Mouse (Mus musculus): ENCODE measurements around the gene Adgrl3. TPM values are rescaled to one million over a fixed set of nuclear protein-coding genes. Genes with fewer than 3 reads are reported as not detected.

Gene Adgrl3
- total and polyA plus RNA-seq, 3 experiments = not detected

GRCm38 (mm10) chr5:81021331-81021863, 1.5 kb downstream of the Adgrl3 start:
- no peak overlapping the region for H3K27ac ChIP-seq (ENCODE audit: control insufficient read depth, low read depth, low read length)
- H3K79me2 ChIP-seq (ENCODE audit: control insufficient read depth, insufficient read depth, low read length, poor library complexity) = no peaks in the 10 kb centered on the region
- H3K4me3 ChIP-seq (ENCODE audit: control insufficient read depth in 1 of 2, insufficient read depth in 1 of 2, low read depth in 2 of 2, low read length in 2 of 2) = no peak overlapping the region
- H3K9ac ChIP-seq (ENCODE audit: control insufficient read depth, low read depth, low read length, poor library complexity, severe bottlenecking) = no peak overlapping the region
- TF ChIP-seq ZKSCAN1 (IDR thresholded peaks at IDR 0.05; ENCODE audit: low read depth, low read length) (no peak), HCFC1 (IDR thresholded peaks at IDR 0.05; ENCODE audit: low read depth, low read length) (no peak), TBP (IDR thresholded peaks at IDR 0.05; ENCODE audit: low read depth, low read length) (no peak), RAD21 (IDR thresholded peaks at IDR 0.05; ENCODE audit: low read depth, low read length) (no peak), MAFK (IDR thresholded peaks at IDR 0.05; ENCODE audit: borderline replicate concordance, low read depth, low read length) (no peak), UBTF (IDR thresholded peaks at IDR 0.05; ENCODE audit: borderline replicate concordance, insufficient read depth, low read depth, low read length) (no peak), USF1 (IDR thresholded peaks at IDR 0.05; ENCODE audit: low read depth, low read length) (no peak), ZC3H11A (IDR thresholded peaks at IDR 0.05; ENCODE audit: low read depth, low read length) (no peak)
- H3K27me3 ChIP-seq (ENCODE audit: control insufficient read depth in 1 of 2, insufficient read depth in 2 of 2, low read length in 2 of 2) = no peaks in the 10 kb centered on the region; a peak in 1 of 4 replicates
- H3K4me1 ChIP-seq (ENCODE audit: control insufficient read depth in 1 of 2, insufficient read depth in 2 of 2, low read length in 2 of 2) = no peaks in the 10 kb centered on the region
- no peaks in the 10 kb centered on the region for H3K9me3 ChIP-seq (replicated peaks; ENCODE audit: insufficient read depth, low read length)
- no peak for DNase-seq (ENCODE audit: low read depth, low spot score)
- H3K36me3 ChIP-seq (ENCODE audit: control insufficient read depth in 1 of 2, insufficient read depth in 2 of 2, low read length in 2 of 2) = no peaks in the 10 kb centered on the region

GRCm38 (mm10) chr5:81021864-81022305, 1.9 kb downstream of the Adgrl3 start:
- no peaks in the 10 kb centered on the region; a peak in 1 of 4 replicates for H3K27me3 ChIP-seq (ENCODE audit: control insufficient read depth in 1 of 2, insufficient read depth in 2 of 2, low read length in 2 of 2)
- no peak overlapping the region for H3K9ac ChIP-seq (ENCODE audit: control insufficient read depth, low read depth, low read length, poor library complexity, severe bottlenecking)
- no peak for DNase-seq (ENCODE audit: low read depth, low spot score)
- no peak overlapping the region for H3K27ac ChIP-seq (ENCODE audit: control insufficient read depth, low read depth, low read length)
- no peak overlapping the region for H3K4me3 ChIP-seq (ENCODE audit: control insufficient read depth in 1 of 2, insufficient read depth in 1 of 2, low read depth in 2 of 2, low read length in 2 of 2)
- no peaks in the 10 kb centered on the region for H3K9me3 ChIP-seq (replicated peaks; ENCODE audit: insufficient read depth, low read length)
- no peaks in the 10 kb centered on the region for H3K4me1 ChIP-seq (ENCODE audit: control insufficient read depth in 1 of 2, insufficient read depth in 2 of 2, low read length in 2 of 2)
- no peaks in the 10 kb centered on the region for H3K79me2 ChIP-seq (ENCODE audit: control insufficient read depth, insufficient read depth, low read length, poor library complexity)
- TF ChIP-seq HCFC1 (IDR thresholded peaks at IDR 0.05; ENCODE audit: low read depth, low read length) (no peak), USF2 (IDR thresholded peaks at IDR 0.05; ENCODE audit: borderline replicate concordance in 1 of 2, insufficient read depth in 1 of 2, low read depth in 1 of 2, low read length in 2 of 2) (no peak), MAX (IDR thresholded peaks at IDR 0.05; ENCODE audit: low read length) (no peak), UBTF (IDR thresholded peaks at IDR 0.05; ENCODE audit: borderline replicate concordance, insufficient read depth, low read depth, low read length) (no peak), MAFK (IDR thresholded peaks at IDR 0.05; ENCODE audit: borderline replicate concordance, low read depth, low read length) (no peak), GATA1 (IDR thresholded peaks at IDR 0.05; ENCODE audit: low read depth, low read length) (no peak), MXI1 (IDR thresholded peaks at IDR 0.05; ENCODE audit: low read depth, low read length) (no peak)
- no peaks in the 10 kb centered on the region for H3K36me3 ChIP-seq (ENCODE audit: control insufficient read depth in 1 of 2, insufficient read depth in 2 of 2, low read length in 2 of 2)
